Mouse (Mus musculus) hindbrain, embryonic 13.5 days (tissue): ENCODE results near the gene Alkbh1. TPM values are rescaled to one million over a fixed set of nuclear protein-coding genes. Genes with fewer than 3 reads are reported as not detected.
"Not testable (repeated sequence)": the region's sequence is repeated elsewhere in the genome, so short reads cannot be mapped to it uniquely, and the experiment has no call there.

Experiments
- ATAC-seq: fragments of 200-750 bp; cut with Nextera tagmentation; 2 replicates; pipeline ENCODE4 v1.8.0; 2017; ENCODE audit warnings: moderate TSS enrichment; ENCODE audit not compliant: low FRiP score
- H3K27ac ChIP-seq: fragments of 300-500 bp; sonication (generic); 2 replicates; pipeline ENCODE4 v1.5.1; 2015; ENCODE audit warnings: inconsistent platforms, mild to moderate bottlenecking, moderate library complexity
- H3K27me3 ChIP-seq: fragments of 300-500 bp; sonication (generic); 2 replicates; pipeline ENCODE4 v1.6.1; 2015; ENCODE audit warnings: mild to moderate bottlenecking, inconsistent platforms
- H3K36me3 ChIP-seq: fragments of 300-500 bp; sonication (generic); 2 replicates; pipeline ENCODE4 v1.6.1; 2015; ENCODE audit warnings: mild to moderate bottlenecking, inconsistent platforms
- H3K4me1 ChIP-seq: fragments of 300-500 bp; sonication (generic); replicated peaks from 2 replicates; pipeline ENCODE4 v1.6.1; 2015; ENCODE audit warnings: inconsistent platforms
- H3K4me2 ChIP-seq: fragments of 300-500 bp; sonication (generic); 2 replicates; pipeline ENCODE4 v1.6.1; 2015; ENCODE audit warnings: inconsistent platforms, mild to moderate bottlenecking, moderate library complexity
- H3K4me3 ChIP-seq: fragments of 300-500 bp; sonication (generic); 2 replicates; pipeline ENCODE4 v1.5.1; 2015; ENCODE audit warnings: mild to moderate bottlenecking, inconsistent platforms
- H3K9ac ChIP-seq: fragments of 300-500 bp; sonication (generic); 2 replicates; pipeline ENCODE4 v1.6.1; 2015; ENCODE audit warnings: mild to moderate bottlenecking, inconsistent platforms
- H3K9me3 ChIP-seq: fragments of 300-500 bp; sonication (generic); 2 replicates; pipeline ENCODE4 v1.6.1; 2016; ENCODE audit warnings: inconsistent platforms
- WGBS: fragments of 180-500 bp; shearing (Covaris S2); methylation state at CpG from one replicate; pipeline ENCODE4 v1.1.7; 2015; 5-methylcytosine and 5-hydroxymethylcytosine counted together
- polyA plus RNA-seq: library from polyadenylated mRNA; unstranded; fragments of >200 nt; fragmentation: Nextera tagmentation; extraction: Ambion mirVana; gene quantifications from 2 replicates; pipeline ENCODE4 v1.2.1, GENCODE M21; 2015

Gene Alkbh1
- 45.5 and 48.2 TPM in 2 replicates for polyA plus RNA-seq

- Histone ChIP-seq H3K9ac (peak within 1 kb of the TSS; percentile 93), H3K27ac (peak within 1 kb of the TSS; percentile 93), H3K36me3 (peaks cover 45% of the 10 kb centered on the region), H3K4me1 (peaks cover 25% of the 10 kb centered on the region), H3K27me3 (no peaks in the 10 kb centered on the region), H3K4me2 (peak within 1 kb of the TSS; percentile 94), H3K9me3 (no peaks in the 10 kb centered on the region), H3K4me3 (peak within 1 kb of the TSS; percentile 100)
- under 1% methylated on average over 28 of the region's 28 CpGs for WGBS
- peak; percentile 96 for ATAC-seq
These were observed at the start of gene Alkbh1, which contains the start of gene Slirp for GRCm38 (mm10) chr12:87443700-87444122. Alkbh1 (minus strand) TSS chr12:87444017. Slirp (plus strand) TSS chr12:87443896.

- H3K4me3 ChIP-seq, ATAC-seq, H3K4me1 ChIP-seq, H3K27me3 ChIP-seq, H3K36me3 ChIP-seq, H3K9ac ChIP-seq, H3K9me3 ChIP-seq, H3K27ac ChIP-seq, H3K4me2 ChIP-seq: not testable (repeated sequence)
- 67% methylated on average over 2 of the region's 2 CpGs for WGBS
These were observed 44.9 kb upstream of the Alkbh1 start for GRCm38 (mm10) chr12:87488683-87489082.

- not testable (repeated sequence) for H3K27me3 ChIP-seq, H3K4me3 ChIP-seq, H3K27ac ChIP-seq, H3K4me1 ChIP-seq, H3K9ac ChIP-seq, H3K9me3 ChIP-seq, H3K36me3 ChIP-seq, H3K4me2 ChIP-seq, ATAC-seq
- WGBS = 78% methylated on average over 5 of the region's 5 CpGs
These were observed 38.7 kb upstream of the Alkbh1 start for GRCm38 (mm10) chr12:87482482-87482881.

GRCm38 (mm10) chr12:87474756-87475155, 30.9 kb upstream of the Alkbh1 start:
- H3K9me3 ChIP-seq = no peaks in the 10 kb centered on the region
- no peak overlapping the region for H3K27ac ChIP-seq
- H3K36me3 ChIP-seq = no peaks in the 10 kb centered on the region
- H3K27me3 ChIP-seq = peaks cover 6% of the 10 kb centered on the region; the same call in 1 of the 2 replicates
- H3K4me3 ChIP-seq = no peak overlapping the region
- no peak for ATAC-seq
- WGBS = 84% methylated on average over 3 of the region's 3 CpGs
- no peak overlapping the region for H3K9ac ChIP-seq
- no peak overlapping the region for H3K4me2 ChIP-seq
- H3K4me1 ChIP-seq = peaks cover 16% of the 10 kb centered on the region

- H3K9ac ChIP-seq = peak within 1 kb of the TSS; percentile 92
- H3K27me3 ChIP-seq = peaks cover 6% of the 10 kb centered on the region; the same call in 1 of the 2 replicates
- ATAC-seq = peak; percentile 98
- H3K27ac ChIP-seq = peak within 1 kb of the TSS; percentile 93
- H3K4me2 ChIP-seq = peak within 1 kb of the TSS; percentile 71
- H3K9me3 ChIP-seq = no peaks in the 10 kb centered on the region
- WGBS = 3% methylated on average over 45 of the region's 45 CpGs
- H3K4me1 ChIP-seq = peaks cover 16% of the 10 kb centered on the region
- peak within 1 kb of the TSS; percentile 73 for H3K4me3 ChIP-seq
- peaks cover 13% of the 10 kb centered on the region for H3K36me3 ChIP-seq
These were observed 28.4 kb upstream of the Alkbh1 start, which contains the start of gene Snw1 for GRCm38 (mm10) chr12:87471964-87472786. Snw1 (minus strand) TSS chr12:87472274.

- ATAC-seq = no peak
- H3K27ac ChIP-seq = peak overlapping the region; percentile 93
- H3K27me3 ChIP-seq = peaks cover 6% of the 10 kb centered on the region; the same call in 1 of the 2 replicates
- peaks cover 16% of the 10 kb centered on the region for H3K4me1 ChIP-seq
- peak overlapping the region; percentile 71 for H3K4me2 ChIP-seq
- under 1% methylated on average over 19 of the region's 19 CpGs for WGBS
- H3K9ac ChIP-seq = peak overlapping the region; percentile 92
- peaks cover 20% of the 10 kb centered on the region for H3K36me3 ChIP-seq
- peak overlapping the region; percentile 73 for H3K4me3 ChIP-seq
- no peaks in the 10 kb centered on the region for H3K9me3 ChIP-seq
These were observed 27.7 kb upstream of the Alkbh1 start for GRCm38 (mm10) chr12:87471421-87471963.

GRCm38 (mm10) chr12:87470263-87471136, 26.7 kb upstream of the Alkbh1 start:
- peak overlapping the region; percentile 19 for H3K9ac ChIP-seq
- H3K27ac ChIP-seq = no peak overlapping the region
- H3K4me2 ChIP-seq = peak overlapping the region; percentile 71
- peak overlapping the region; percentile 73 for H3K4me3 ChIP-seq
- WGBS = 70% methylated on average over 7 of the region's 7 CpGs
- peaks cover 6% of the 10 kb centered on the region; the same call in 1 of the 2 replicates for H3K27me3 ChIP-seq
- peaks cover 16% of the 10 kb centered on the region for H3K4me1 ChIP-seq
- no peak for ATAC-seq
- peaks cover 24% of the 10 kb centered on the region for H3K36me3 ChIP-seq
- H3K9me3 ChIP-seq = no peaks in the 10 kb centered on the region

- no peak overlapping the region for H3K4me3 ChIP-seq
- no peaks in the 10 kb centered on the region for H3K9me3 ChIP-seq
- no peak overlapping the region for H3K27ac ChIP-seq
- no peak overlapping the region for H3K9ac ChIP-seq
- no peaks in the 10 kb centered on the region for H3K27me3 ChIP-seq
- WGBS = 94% methylated on average over 6 of the region's 6 CpGs
- ATAC-seq = no peak
- no peaks in the 10 kb centered on the region for H3K4me1 ChIP-seq
- H3K36me3 ChIP-seq = peaks cover 75% of the 10 kb centered on the region
- H3K4me2 ChIP-seq = no peak overlapping the region
These were observed 21.0 kb upstream of the Alkbh1 start for GRCm38 (mm10) chr12:87464678-87465297.

- H3K4me1 ChIP-seq = peaks cover 7% of the 10 kb centered on the region
- H3K4me3 ChIP-seq = no peak overlapping the region
- no peak for ATAC-seq
- H3K9ac ChIP-seq = no peak overlapping the region
- H3K4me2 ChIP-seq = no peak overlapping the region
- peaks cover 77% of the 10 kb centered on the region for H3K36me3 ChIP-seq
- no peak overlapping the region for H3K27ac ChIP-seq
- H3K27me3 ChIP-seq = no peaks in the 10 kb centered on the region
- WGBS = 92% methylated on average over 9 of the region's 9 CpGs
- H3K9me3 ChIP-seq = no peaks in the 10 kb centered on the region
These were observed 5.6 kb upstream of the Alkbh1 start for GRCm38 (mm10) chr12:87449456-87449855.

GRCm38 (mm10) chr12:87444211-87444610, 394 bp upstream of the Alkbh1 start:
- Histone ChIP-seq H3K4me2 (peak overlapping the region; percentile 94), H3K9ac (peak overlapping the region; percentile 93), H3K36me3 (peaks cover 45% of the 10 kb centered on the region), H3K27me3 (no peaks in the 10 kb centered on the region), H3K4me3 (peak overlapping the region; percentile 100), H3K4me1 (peaks cover 25% of the 10 kb centered on the region), H3K9me3 (no peaks in the 10 kb centered on the region), H3K27ac (no peak overlapping the region)
- 0 out of 2 replicates have a peak, but pooled peaks have one; percentile 12 for ATAC-seq
- 6% methylated on average over 16 of the region's 16 CpGs for WGBS

GRCm38 (mm10) chr12:87443115-87443699, 610 bp downstream of the Alkbh1 start:
- peak overlapping the region; percentile 94 for H3K4me2 ChIP-seq
- H3K4me3 ChIP-seq = peak overlapping the region; percentile 100
- H3K27me3 ChIP-seq = no peaks in the 10 kb centered on the region
- H3K9ac ChIP-seq = peak overlapping the region; percentile 93
- WGBS = under 1% methylated on average over 33 of the region's 33 CpGs
- H3K27ac ChIP-seq = peak overlapping the region; percentile 93
- no peaks in the 10 kb centered on the region for H3K9me3 ChIP-seq
- peaks cover 25% of the 10 kb centered on the region for H3K4me1 ChIP-seq
- peaks cover 44% of the 10 kb centered on the region for H3K36me3 ChIP-seq
- peak; percentile 86 for ATAC-seq
